Mouse (Mus musculus) olfactory bulb, adult 2 months (tissue): ENCODE results near the gene Snrnp70.
"Not testable (repeated sequence)": the region's sequence is repeated elsewhere in the genome, so short reads cannot be mapped to it uniquely, and the experiment has no call there.

Source experiments
- CTCF ChIP-seq: fragments of 200-500 bp; IDR thresholded peaks from 2 replicates; pipeline ENCODE4 v1.5.1; 2012; ENCODE audit warnings: low read depth, mild to moderate bottlenecking, low read length, moderate library complexity; ENCODE audit not compliant: insufficient read depth
- POLR2A ChIP-seq: fragments of 200-500 bp; IDR thresholded peaks from 2 replicates; pipeline ENCODE4 v1.6.1; 2012; ENCODE audit warnings: mild to moderate bottlenecking, low read depth, low read length, moderate library complexity; ENCODE audit not compliant: insufficient read depth

DNA sequence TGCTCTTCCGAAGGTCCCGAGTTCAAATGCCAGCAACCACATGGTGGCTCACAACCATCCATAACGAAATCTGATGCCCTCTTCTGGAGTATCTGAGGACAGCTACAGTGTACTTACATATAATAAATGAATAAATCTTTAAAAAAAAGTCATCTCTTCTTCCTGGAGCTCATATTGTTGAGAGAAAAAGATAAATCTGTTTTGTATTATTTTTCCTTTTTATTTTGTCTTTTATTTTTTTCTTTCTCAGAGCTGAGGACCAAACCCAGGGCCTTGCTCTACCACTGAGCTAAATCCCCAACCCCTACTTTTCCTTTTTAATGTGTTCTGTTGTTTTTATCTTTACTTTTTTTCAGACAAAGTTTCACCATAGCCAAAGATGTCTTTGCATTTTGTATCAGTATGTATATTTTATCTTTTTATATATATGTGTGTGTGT lies 814 bp upstream of the Snrnp70 start:
- not testable (repeated sequence) for TF ChIP-seq CTCF, POLR2A
